Mouse (Mus musculus): ENCODE measurements around the gene Ceacam11. TPM values are rescaled to one million over a fixed set of nuclear protein-coding genes. Genes with fewer than 3 reads are reported as not detected.
"Not testable (repeated sequence)": the region's sequence is repeated elsewhere in the genome, so short reads cannot be mapped to it uniquely, and the experiment has no call there.

Gene Ceacam11
- not detected for total RNA-seq (2021)
- long read RNA-seq, experiment 1, result 0 reads
- long read RNA-seq, experiment 2, result 0 reads

- no peak for DNase-seq (ENCODE audit: low spot score in 2 of 2)
- intact Hi-C loops (cut with DNase I), result no loop called here
Observed at GRCm38 (mm10) chr7:17971824-17972223, at the start of gene Ceacam11. Gene Ceacam11 (plus strand): TSS chr7:17972124.

GRCm38 (mm10) chr7:18001131-18001530 is 29.2 kb downstream of the Ceacam11 start:
- intact Hi-C loops (cut with DNase I), result not testable (repeated sequence)

GRCm38 (mm10) chr7:18009589-18009988 is 37.7 kb downstream of the Ceacam11 start, which contains the start of gene Ceacam13:
Gene Ceacam13 (plus strand): TSS chr7:18009889.
- DNase-seq (ENCODE audit: low spot score in 2 of 2), result no peak
- intact Hi-C loops (cut with DNase I), result no loop called here

More at GRCm38 (mm10) chr7:18001131-18001530, 29.2 kb downstream of the Ceacam11 start:
- DNase-seq (ENCODE audit: low spot score in 2 of 2), result not testable (repeated sequence)

Small RNA genes within 50 kb of the gene (microRNA-seq; reads per million reads assigned to microRNA genes)
- 0 reads per million in 2 experiments for gene Gm22414

Other genes with a start within 250 kb of the Ceacam11 start
- not detected for gene Ceacam14, start 159.5 kb upstream of the Ceacam11 start, total RNA-seq (2021)
- gene Gm5155, start 100.4 kb upstream of the Ceacam11 start, total RNA-seq (2021), result not detected
- not detected for gene Ceacam13, start 37.8 kb downstream of the Ceacam11 start, total RNA-seq (2021)
- not detected for gene Ceacam12, start 93.8 kb downstream of the Ceacam11 start, total RNA-seq (2021)
- gene Igfl3, start 204.4 kb downstream of the Ceacam11 start, total RNA-seq (2021), result not detected